11 mouse cellular contexts compared by ENCODE assay signal in genomic region chr15:3433281-3433680, GRCm38 (mm10).
A peak's percentile ranks its signal among the peaks of the same experiment; 100 is the strongest.
DNase-seq lines count a peak whose midpoint lies in the region; ATAC-seq and TF ChIP-seq lines count a peak whose summit lies in the region.
"Had no signal": no experiment of that assay in that cellular context is flagged by ENCODE, and none has a peak within 500 bp of the region (broad histone marks: within the 10 kb centered on the region; RNA-seq: fewer than 3 reads in every experiment).

No protein-coding gene starts in this region.

- no peak for ATAC-seq in liver, embryonic 12.5 days
- peak; percentile 69; the same call in 1 of the 2 replicates for ATAC-seq in stomach, embryonic 16.5 days (ENCODE audit: insufficient read depth, low FRiP score)
- ATAC-seq in hindbrain, embryonic 16.5 days = no peak

- intact Hi-C loops in heart, postnatal 36 days (cut with DNase I) = loop anchor here (10.0 kb wide), 3 partner anchors 218 to 592 kb away; partner anchors contain the start of genes AW549877 and Oxct1

- DNase-seq in liver = peak; percentile 5
- peak; percentile 51 to 64 for DNase-seq in heart, postnatal 36 days
- DNase-seq in liver, adult 2 months (ENCODE audit: extremely low read depth, low read depth, low spot score) = peak; percentile 49
- no peak for DNase-seq in ovary, postnatal 10 days (ENCODE audit: low spot score)
- no peak for DNase-seq in cerebellum, postnatal 10 days
- DNase-seq: right cerebral cortex, postnatal 14 days had no signal

- no peaks in the 10 kb centered on the region for H3K4me1 ChIP-seq in liver, embryonic 12.5 days
- peaks cover 11% of the 10 kb centered on the region for H3K4me1 ChIP-seq in liver, adult 2 months (ENCODE audit: control insufficient read depth, insufficient read depth, low read length)
- H3K4me1 ChIP-seq in stomach, embryonic 16.5 days (ENCODE audit: control insufficient read depth, insufficient read depth, low read length) = peaks cover 15% of the 10 kb centered on the region; the same call in 1 of the 2 replicates
- no peaks in the 10 kb centered on the region for H3K4me1 ChIP-seq in hindbrain, embryonic 16.5 days (ENCODE audit: control insufficient read depth, insufficient read depth, low read depth, low read length)

- H3K9ac ChIP-seq in liver, embryonic 12.5 days = no peak overlapping the region
- H3K9ac ChIP-seq in liver, adult 2 months (ENCODE audit: low read depth, low read length) = no peak overlapping the region
- H3K9ac ChIP-seq in stomach, embryonic 16.5 days (ENCODE audit: low read length) = no peak overlapping the region
- H3K9ac ChIP-seq in hindbrain, embryonic 16.5 days (ENCODE audit: low read depth, low read length) = no peak overlapping the region

- H3K79me2 ChIP-seq in liver, adult 2 months (ENCODE audit: control insufficient read depth, insufficient read depth, low read length) = peaks cover 5% of the 10 kb centered on the region; the same call in 1 of the 2 replicates

- no peaks in the 10 kb centered on the region for H3K27me3 ChIP-seq in liver, embryonic 12.5 days (replicated peaks)
- no peaks in the 10 kb centered on the region for H3K27me3 ChIP-seq in liver, adult 2 months (ENCODE audit: control insufficient read depth, insufficient read depth, low read length)
- H3K27me3 ChIP-seq in stomach, embryonic 16.5 days (ENCODE audit: control insufficient read depth, insufficient read depth, low read length) = no peaks in the 10 kb centered on the region
- H3K27me3 ChIP-seq in hindbrain, embryonic 16.5 days (replicated peaks; ENCODE audit: control insufficient read depth, insufficient read depth, low read length) = no peaks in the 10 kb centered on the region
- H3K27me3 ChIP-seq: CH12.LX had no signal

- H3K4me3 ChIP-seq in liver, embryonic 12.5 days = no peak overlapping the region
- no peak overlapping the region for H3K4me3 ChIP-seq in liver, adult 2 months (ENCODE audit: insufficient read depth, low read depth, low read length)
- H3K4me3 ChIP-seq in stomach, embryonic 16.5 days (replicated peaks; ENCODE audit: low read length) = no peak overlapping the region
- H3K4me3 ChIP-seq in hindbrain, embryonic 16.5 days (ENCODE audit: low read length) = no peak overlapping the region

- no peaks in the 10 kb centered on the region for H3K36me3 ChIP-seq in liver, embryonic 12.5 days
- peaks cover 27% of the 10 kb centered on the region for H3K36me3 ChIP-seq in liver, adult 2 months (ENCODE audit: control insufficient read depth, insufficient read depth, low read length)
- H3K36me3 ChIP-seq in stomach, embryonic 16.5 days (ENCODE audit: control insufficient read depth, insufficient read depth, low read length) = no peaks in the 10 kb centered on the region
- H3K36me3 ChIP-seq in hindbrain, embryonic 16.5 days (ENCODE audit: control insufficient read depth, insufficient read depth, low read length) = no peaks in the 10 kb centered on the region

- no peak overlapping the region for H3K27ac ChIP-seq in liver, embryonic 12.5 days
- no peak overlapping the region for H3K27ac ChIP-seq in liver, adult 2 months (replicated peaks; ENCODE audit: insufficient read depth, low read depth, low read length)
- H3K27ac ChIP-seq in stomach, embryonic 16.5 days (ENCODE audit: low read length) = peak overlapping the region; percentile 68
- no peak overlapping the region for H3K27ac ChIP-seq in hindbrain, embryonic 16.5 days (ENCODE audit: low read depth, low read length)
- H3K27ac ChIP-seq: macrophage had no signal

- TF ChIP-seq POLR2A in liver, adult 2 months (IDR thresholded peaks at IDR 0.05; ENCODE audit: extremely low read depth, insufficient read depth, low read length) = no peak

- no peak for TF ChIP-seq CTCF in liver, adult 2 months (IDR thresholded peaks at IDR 0.05; ENCODE audit: low read depth, low read length)

- no peaks in the 10 kb centered on the region for H3K9me3 ChIP-seq in liver, embryonic 12.5 days (replicated peaks)
- no peaks in the 10 kb centered on the region for H3K9me3 ChIP-seq in stomach, embryonic 16.5 days (replicated peaks; ENCODE audit: control insufficient read depth, low read length)
- H3K9me3 ChIP-seq in hindbrain, embryonic 16.5 days (ENCODE audit: control insufficient read depth, low read length) = no peaks in the 10 kb centered on the region

- H3K4me2 ChIP-seq in liver, embryonic 12.5 days = no peak overlapping the region
- H3K4me2 ChIP-seq in stomach, embryonic 16.5 days (ENCODE audit: low read depth, low read length) = 0 out of 2 replicates have a peak overlapping the region, but pooled peaks have one; percentile 2
- no peak overlapping the region for H3K4me2 ChIP-seq in hindbrain, embryonic 16.5 days (ENCODE audit: low read length)

- 23% methylated on average over 7 of the region's 7 CpGs for WGBS in liver, embryonic 12.5 days (ENCODE audit: insufficient replicate concordance)
- WGBS in liver, adult 2 months = 47% methylated on average over 7 of the region's 7 CpGs
- 32% methylated on average over 7 of the region's 7 CpGs for WGBS in stomach, embryonic 16.5 days
- WGBS in hindbrain, embryonic 16.5 days = 68% methylated on average over 7 of the region's 7 CpGs

Comparison
In these comparisons a context has a peak if more than half of its experiments do, and no peak if none do; other contexts are left out.
1. DNase-seq: peak in liver (single experiment), heart, postnatal 36 days (2 of 2) and liver, adult 2 months (single experiment); none in ovary, postnatal 10 days (single experiment) and cerebellum, postnatal 10 days (0 of 2).